Mouse (Mus musculus) intestine, embryonic 16.5 days (tissue): ENCODE measurements around the gene Tbxa2r. TPM values are rescaled to one million over a fixed set of nuclear protein-coding genes. Genes with fewer than 3 reads are reported as not detected.

Source experiments
- ATAC-seq: fragments of 200-750 bp; cut with Nextera tagmentation; 2 replicates; pipeline ENCODE4 v1.8.0; 2017; ENCODE audit warnings: moderate TSS enrichment, moderate library complexity
- H3K27ac ChIP-seq: fragments of 300-500 bp; sonication (generic); 2 replicates; pipeline ENCODE4 v1.5.1; 2014; ENCODE audit warnings: mild to moderate bottlenecking, low read length
- H3K27me3 ChIP-seq: fragments of 300-500 bp; sonication (generic); replicated peaks from 2 replicates; pipeline ENCODE4 v1.6.1; 2014; ENCODE audit warnings: low read length, control low read depth, mixed read lengths; ENCODE audit not compliant: control insufficient read depth, insufficient read depth
- H3K36me3 ChIP-seq: fragments of 300-500 bp; sonication (generic); 2 replicates; pipeline ENCODE4 v1.6.1; 2014; ENCODE audit warnings: low read length, control low read depth; ENCODE audit not compliant: control insufficient read depth, insufficient read depth
- H3K4me1 ChIP-seq: fragments of 300-500 bp; sonication (generic); 2 replicates; pipeline ENCODE4 v1.6.1; 2014; ENCODE audit warnings: low read length, control low read depth, mixed read lengths; ENCODE audit not compliant: control insufficient read depth, insufficient read depth
- H3K4me2 ChIP-seq: fragments of 300-500 bp; sonication (generic); 2 replicates; pipeline ENCODE4 v1.6.1; 2014; ENCODE audit warnings: low read depth, low read length, control low read depth
- H3K4me3 ChIP-seq: fragments of 300-500 bp; sonication (generic); 2 replicates; pipeline ENCODE4 v1.5.1; 2014; ENCODE audit warnings: mild to moderate bottlenecking, low read length
- H3K9ac ChIP-seq: fragments of 300-500 bp; sonication (generic); 2 replicates; pipeline ENCODE4 v1.6.1; 2014; ENCODE audit warnings: low read depth, low read length
- H3K9me3 ChIP-seq: fragments of 300-500 bp; sonication (generic); 2 replicates; pipeline ENCODE4 v1.6.1; 2016; ENCODE audit warnings: low read length, control low read depth; ENCODE audit not compliant: control insufficient read depth
- WGBS: fragments of 180-500 bp; shearing (Covaris S2); extraction: QIAGEN DNeasy Blood & Tissue Kit; methylation state at CpG from one replicate; pipeline ENCODE4 v1.1.7; 2014; 5-methylcytosine and 5-hydroxymethylcytosine counted together
- polyA plus RNA-seq: library from polyadenylated mRNA; unstranded; fragments of >200 nt; fragmentation: Nextera tagmentation; extraction: Ambion mirVana; gene quantifications from 2 replicates; pipeline ENCODE4 v1.2.1, GENCODE M21; 2015

The Tbxa2r gene
- polyA plus RNA-seq, 1 experiment from 2014 or later, result 21.2 TPM

- Histone ChIP-seq H3K27ac (no peak overlapping the region), H3K9ac (no peak overlapping the region), H3K9me3 (no peaks in the 10 kb centered on the region), H3K4me3 (no peak overlapping the region), H3K27me3 (no peaks in the 10 kb centered on the region), H3K4me2 (no peak overlapping the region), H3K4me1 (peaks cover 31% of the 10 kb centered on the region), H3K36me3 (peaks cover 46% of the 10 kb centered on the region)
- WGBS, result 93% methylated on average over 18 of the region's 18 CpGs
- no peak for ATAC-seq
Observed at GRCm38 (mm10) chr10:81323791-81324530, 4.6 kb upstream of the Tbxa2r start.

DNA sequence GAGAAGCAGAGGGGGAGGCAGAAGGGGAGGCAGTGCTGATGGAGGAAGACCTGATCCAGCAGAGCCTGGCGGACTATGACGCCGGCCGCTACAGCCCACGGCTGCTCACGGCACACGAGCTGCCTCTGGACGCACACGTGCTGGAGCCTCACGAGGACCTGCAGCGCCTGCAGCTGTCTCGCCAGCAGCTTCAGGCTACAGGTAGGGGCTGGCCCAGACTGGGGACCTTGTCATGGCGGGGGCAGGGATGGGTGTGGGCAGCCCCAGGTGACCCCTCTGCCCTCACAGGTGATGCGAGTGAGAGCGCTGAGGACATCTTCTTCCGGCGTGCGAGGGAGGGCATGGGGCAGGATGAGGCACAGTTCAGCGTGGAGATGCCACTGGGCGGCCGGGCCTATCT lies 3.4 kb upstream of the Tbxa2r start:
- H3K4me2 ChIP-seq, result no peak overlapping the region
- H3K36me3 ChIP-seq, result peaks cover 46% of the 10 kb centered on the region
- WGBS, result 93% methylated on average over 21 of the region's 21 CpGs
- no peak overlapping the region for H3K4me3 ChIP-seq
- H3K27ac ChIP-seq, result no peak overlapping the region
- no peak for ATAC-seq
- no peaks in the 10 kb centered on the region for H3K9me3 ChIP-seq
- no peaks in the 10 kb centered on the region for H3K27me3 ChIP-seq
- no peak overlapping the region for H3K9ac ChIP-seq
- H3K4me1 ChIP-seq, result peaks cover 33% of the 10 kb centered on the region

DNA sequence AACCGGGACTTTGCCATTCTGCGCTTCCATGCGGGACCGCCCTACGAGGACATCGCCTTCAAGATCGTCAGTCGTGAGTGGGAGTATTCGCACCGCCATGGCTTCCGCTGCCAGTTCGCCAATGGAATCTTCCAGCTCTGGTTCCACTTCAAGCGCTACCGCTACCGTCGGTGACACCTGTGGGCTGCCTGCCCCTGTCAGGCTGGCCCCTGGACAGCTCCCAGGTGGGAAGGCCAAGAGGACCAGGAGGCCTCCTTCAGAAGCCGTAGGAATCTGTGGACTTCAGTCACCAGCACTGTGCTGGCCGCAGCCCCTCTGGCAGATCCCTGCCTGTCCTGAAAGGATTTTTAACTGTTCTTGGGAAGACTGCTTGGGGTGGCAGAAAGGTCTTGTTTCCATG lies 2.8 kb upstream of the Tbxa2r start:
- peaks cover 36% of the 10 kb centered on the region for H3K4me1 ChIP-seq
- no peaks in the 10 kb centered on the region for H3K27me3 ChIP-seq
- ATAC-seq, result no peak
- H3K27ac ChIP-seq, result no peak overlapping the region
- H3K4me2 ChIP-seq, result no peak overlapping the region
- no peak overlapping the region for H3K9ac ChIP-seq
- H3K4me3 ChIP-seq, result no peak overlapping the region
- 93% methylated on average over 18 of the region's 18 CpGs for WGBS
- no peaks in the 10 kb centered on the region for H3K9me3 ChIP-seq
- peaks cover 46% of the 10 kb centered on the region for H3K36me3 ChIP-seq

GRCm38 (mm10) chr10:81326858-81327257 lies 1.7 kb upstream of the Tbxa2r start:
- no peaks in the 10 kb centered on the region for H3K9me3 ChIP-seq
- H3K27ac ChIP-seq, result peak overlapping the region; percentile 23; the same call in 1 of the 2 replicates
- 87% methylated on average over 6 of the region's 6 CpGs for WGBS
- no peak overlapping the region for H3K9ac ChIP-seq
- ATAC-seq, result no peak
- H3K36me3 ChIP-seq, result peaks cover 46% of the 10 kb centered on the region
- H3K4me3 ChIP-seq, result no peak overlapping the region
- H3K27me3 ChIP-seq, result no peaks in the 10 kb centered on the region
- peaks cover 34% of the 10 kb centered on the region for H3K4me1 ChIP-seq
- no peak overlapping the region for H3K4me2 ChIP-seq

DNA sequence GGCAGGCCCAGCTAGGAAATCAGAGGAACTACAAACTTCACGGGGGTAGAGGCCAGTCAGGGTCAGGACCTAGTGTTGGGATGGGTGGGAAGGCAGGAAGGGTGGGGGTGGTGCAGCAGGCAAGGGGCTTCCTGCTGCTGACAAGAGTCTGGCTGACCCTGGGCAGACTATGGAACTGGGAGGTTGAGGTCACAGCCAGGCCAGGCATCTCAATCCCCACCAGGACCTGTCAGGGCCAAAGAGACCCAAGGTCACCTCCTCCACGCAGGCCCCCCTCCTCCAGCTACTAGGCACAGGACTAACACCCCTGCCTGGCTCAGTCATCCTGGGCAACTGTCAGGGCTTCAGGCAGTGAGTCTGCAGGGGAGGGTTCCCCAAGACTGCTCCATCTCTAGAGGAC lies 572 bp upstream of the Tbxa2r start:
- Histone ChIP-seq H3K27ac (peak overlapping the region; percentile 95), H3K4me3 (no peak overlapping the region), H3K27me3 (peaks cover 5% of the 10 kb centered on the region; the same call in 1 of the 2 replicates), H3K4me1 (peaks cover 30% of the 10 kb centered on the region), H3K4me2 (peak overlapping the region; percentile 55; the same call in 1 of the 2 replicates), H3K9me3 (no peaks in the 10 kb centered on the region), H3K36me3 (peaks cover 40% of the 10 kb centered on the region), H3K9ac (peak overlapping the region; percentile 63)
- no peak for ATAC-seq
- WGBS, result 49% methylated on average over 2 of the region's 2 CpGs

DNA sequence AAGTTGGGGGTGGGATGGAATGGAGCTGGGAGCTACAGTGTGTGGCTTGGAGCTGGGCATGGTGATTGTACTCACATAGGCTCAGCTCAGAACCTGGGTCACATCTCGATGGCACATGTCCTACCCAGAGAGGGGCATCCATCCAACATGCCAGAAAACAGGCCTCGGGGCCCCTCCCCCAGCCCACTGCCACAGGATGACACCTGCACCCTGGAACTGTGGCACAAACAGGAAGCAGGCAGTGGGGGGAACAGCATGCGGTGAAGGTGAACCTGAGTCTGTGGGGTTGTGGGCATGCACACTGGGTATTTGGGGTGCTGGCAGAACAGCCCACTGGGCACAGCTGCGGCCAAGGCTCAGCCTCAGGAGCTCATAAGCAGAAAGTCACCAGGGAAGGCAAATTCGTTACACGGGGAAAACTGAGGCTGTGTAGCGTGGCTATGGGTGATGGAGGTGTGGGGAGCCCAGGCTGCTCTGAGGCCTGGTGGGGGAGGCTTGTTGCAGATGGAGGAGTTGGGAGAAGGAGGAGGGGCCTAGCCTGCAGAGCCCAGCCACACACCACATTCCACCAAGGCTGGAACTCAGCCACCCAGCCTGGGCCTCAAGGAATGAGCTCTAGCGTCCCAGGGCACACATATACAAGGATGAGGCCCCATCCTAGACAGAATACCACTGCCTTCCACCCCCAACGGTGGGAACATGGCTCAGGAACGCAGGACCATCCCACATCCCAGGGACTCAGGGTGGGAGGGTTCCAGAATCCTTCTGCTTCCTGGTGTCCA lies 854 bp downstream of the Tbxa2r start:
- peaks cover 32% of the 10 kb centered on the region for H3K4me1 ChIP-seq
- H3K4me3 ChIP-seq, result peak overlapping the region; percentile 40
- H3K36me3 ChIP-seq, result peaks cover 28% of the 10 kb centered on the region
- peak overlapping the region; percentile 95 for H3K27ac ChIP-seq
- H3K27me3 ChIP-seq, result peaks cover 9% of the 10 kb centered on the region; the same call in 1 of the 2 replicates
- H3K9me3 ChIP-seq, result no peaks in the 10 kb centered on the region
- H3K9ac ChIP-seq, result peak overlapping the region; percentile 63
- H3K4me2 ChIP-seq, result peak overlapping the region; percentile 55
- WGBS, result 48% methylated on average over 10 of the region's 10 CpGs
- ATAC-seq, result peak; percentile 80

- 54% methylated on average over 4 of the region's 4 CpGs for WGBS
Observed at GRCm38 (mm10) chr10:81330007-81330406, 1.5 kb downstream of the Tbxa2r start.

DNA sequence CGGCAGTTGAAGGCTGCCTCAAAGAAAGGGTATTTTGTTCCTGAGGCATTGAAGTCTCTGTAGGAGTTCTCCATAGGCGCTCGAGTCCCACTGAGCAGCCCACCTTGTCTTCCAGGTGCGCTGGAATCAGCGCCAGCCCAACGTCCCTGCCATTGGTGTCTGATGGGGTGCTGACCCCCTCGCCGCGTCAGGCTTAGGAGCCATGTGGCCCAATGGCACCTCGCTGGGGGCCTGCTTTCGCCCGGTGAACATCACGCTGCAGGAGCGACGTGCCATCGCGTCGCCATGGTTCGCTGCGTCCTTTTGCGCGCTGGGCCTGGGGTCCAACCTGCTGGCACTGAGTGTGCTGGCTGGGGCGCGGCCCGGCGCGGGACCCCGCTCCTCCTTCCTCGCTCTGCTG lies 3.7 kb downstream of the Tbxa2r start:
- peak overlapping the region; percentile 29; the same call in 1 of the 2 replicates for H3K9ac ChIP-seq
- H3K36me3 ChIP-seq, result no peaks in the 10 kb centered on the region
- peak overlapping the region; percentile 37 for H3K4me2 ChIP-seq
- peak overlapping the region; percentile 24 for H3K4me3 ChIP-seq
- peaks cover 47% of the 10 kb centered on the region for H3K4me1 ChIP-seq
- 29% methylated on average over 29 of the region's 29 CpGs for WGBS
- peaks cover 9% of the 10 kb centered on the region; the same call in 1 of the 2 replicates for H3K27me3 ChIP-seq
- no peak overlapping the region for H3K27ac ChIP-seq
- no peaks in the 10 kb centered on the region for H3K9me3 ChIP-seq
- ATAC-seq, result no peak

More at GRCm38 (mm10) chr10:81330007-81330406, 1.5 kb downstream of the Tbxa2r start:
- peak overlapping the region; percentile 95 for H3K27ac ChIP-seq
- H3K4me3 ChIP-seq, result peak overlapping the region; percentile 40; the same call in 1 of the 2 replicates
- peaks cover 22% of the 10 kb centered on the region for H3K36me3 ChIP-seq
- peaks cover 9% of the 10 kb centered on the region; the same call in 1 of the 2 replicates for H3K27me3 ChIP-seq
- H3K4me2 ChIP-seq, result peak overlapping the region; percentile 35
- H3K9me3 ChIP-seq, result no peaks in the 10 kb centered on the region
- H3K4me1 ChIP-seq, result peaks cover 36% of the 10 kb centered on the region
- peak overlapping the region; percentile 63 for H3K9ac ChIP-seq
- ATAC-seq, result no peak

DNA sequence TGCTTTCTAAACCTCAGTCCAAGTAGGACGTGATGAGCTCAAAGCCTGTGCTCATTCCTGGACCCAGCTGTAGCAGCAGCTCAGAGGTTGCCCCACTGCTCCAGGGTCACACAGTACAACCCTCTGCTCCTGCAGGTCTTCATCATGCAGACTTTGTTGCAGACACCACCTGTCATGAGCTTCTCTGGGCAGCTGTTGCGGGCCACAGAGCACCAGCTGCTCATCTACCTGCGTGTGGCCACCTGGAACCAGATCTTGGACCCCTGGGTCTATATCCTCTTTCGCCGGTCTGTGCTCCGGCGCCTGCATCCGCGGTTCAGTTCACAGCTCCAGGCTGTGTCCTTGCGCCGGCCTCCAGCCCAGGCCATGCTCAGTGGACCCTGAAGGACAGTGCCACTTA lies 5.8 kb downstream of the Tbxa2r start:
- no peaks in the 10 kb centered on the region for H3K36me3 ChIP-seq
- H3K9ac ChIP-seq, result peak overlapping the region; percentile 48
- H3K4me2 ChIP-seq, result no peak overlapping the region
- ATAC-seq, result no peak
- H3K9me3 ChIP-seq, result no peaks in the 10 kb centered on the region
- H3K4me3 ChIP-seq, result no peak overlapping the region
- peaks cover 31% of the 10 kb centered on the region for H3K4me1 ChIP-seq
- 74% methylated on average over 11 of the region's 11 CpGs for WGBS
- peaks cover 9% of the 10 kb centered on the region; the same call in 1 of the 2 replicates for H3K27me3 ChIP-seq
- peak overlapping the region; percentile 92 for H3K27ac ChIP-seq
